Comparison of ENCODE assay signal across 33 mouse cellular contexts in the genomic region with DNA sequence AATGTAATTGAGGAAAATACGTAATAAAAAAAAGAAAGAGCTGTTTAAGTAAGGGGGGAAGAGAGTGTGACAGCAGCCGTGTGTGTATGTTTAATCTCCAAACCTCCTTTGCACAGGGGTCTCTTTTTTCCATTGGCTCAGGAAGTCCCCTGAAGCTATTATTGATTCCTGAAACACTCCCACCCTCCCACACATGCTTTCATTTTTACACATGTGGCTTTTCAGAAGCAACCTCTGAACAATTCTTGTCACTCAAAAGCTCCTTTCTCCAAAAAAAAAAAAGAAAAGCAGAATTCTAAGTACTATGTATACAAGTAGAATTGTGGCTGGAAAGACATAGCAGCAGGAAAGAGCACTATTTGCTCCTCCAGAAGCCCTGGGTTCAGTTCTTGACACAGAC. TPM values are rescaled to one million over a fixed set of nuclear protein-coding genes. Genes with fewer than 3 reads are reported as not detected.
"Had no signal": no experiment of that assay in that cellular context is flagged by ENCODE, and none has a peak within 500 bp of the region (broad histone marks: within the 10 kb centered on the region; RNA-seq: fewer than 3 reads in every experiment).

No protein-coding gene starts in this region.

- H3K27me3 ChIP-seq: limb, embryonic 12.5 days; limb, embryonic 13.5 days; limb, embryonic 15.5 days; liver, embryonic 12.5 days; liver, embryonic 13.5 days; liver, embryonic 15.5 days; lung, embryonic 15.5 days; midbrain, embryonic 12.5 days; midbrain, embryonic 13.5 days; midbrain, embryonic 15.5 days; neural tube, embryonic 12.5 days had no signal

- H3K9me3 ChIP-seq: limb, embryonic 10.5 days; limb, embryonic 12.5 days; limb, embryonic 13.5 days; limb, embryonic 15.5 days; liver, embryonic 12.5 days; liver, embryonic 13.5 days; liver, embryonic 15.5 days; lung, embryonic 15.5 days; megakaryocyte, embryonic 14.5 days; midbrain, embryonic 10.5 days; midbrain, embryonic 12.5 days; midbrain, embryonic 13.5 days; midbrain, embryonic 15.5 days; neural tube, embryonic 12.5 days had no signal

- H3K4me2 ChIP-seq: limb, embryonic 12.5 days; limb, embryonic 13.5 days; limb, embryonic 15.5 days; liver, embryonic 11.5 days; liver, embryonic 12.5 days; liver, embryonic 13.5 days; liver, embryonic 15.5 days; lung, embryonic 14.5 days; lung, embryonic 15.5 days; midbrain, embryonic 11.5 days; midbrain, embryonic 12.5 days; midbrain, embryonic 13.5 days; midbrain, embryonic 15.5 days; neural tube, embryonic 12.5 days had no signal

- H3K9ac ChIP-seq: limb, embryonic 12.5 days; limb, embryonic 13.5 days; limb, embryonic 15.5 days; liver, embryonic 12.5 days; liver, embryonic 13.5 days; liver, embryonic 14.5 days; liver, embryonic 15.5 days; liver, postnatal 0 days; lung, embryonic 14.5 days; lung, embryonic 15.5 days; midbrain, embryonic 12.5 days; midbrain, embryonic 13.5 days; midbrain, embryonic 15.5 days; neural tube, embryonic 12.5 days had no signal

- H3K36me3 ChIP-seq: limb, embryonic 12.5 days; limb, embryonic 15.5 days; liver, embryonic 13.5 days; liver, embryonic 15.5 days; lung, embryonic 15.5 days; midbrain, embryonic 12.5 days; midbrain, embryonic 15.5 days had no signal

- H3K27ac ChIP-seq: limb, embryonic 10.5 days; limb, embryonic 12.5 days; limb, embryonic 13.5 days; limb, embryonic 15.5 days; liver, embryonic 12.5 days; liver, embryonic 13.5 days; liver, embryonic 14.5 days; liver, embryonic 15.5 days; lung, embryonic 15.5 days; macrophage; midbrain, embryonic 10.5 days; midbrain, embryonic 12.5 days; midbrain, embryonic 13.5 days; midbrain, embryonic 15.5 days; neural tube, embryonic 12.5 days had no signal

- DNase-seq: left cerebral cortex, postnatal 4 days; liver; liver, embryonic 13.5 days; liver, postnatal 0 days; lung, adult 18-20 months; lung, adult 2 months; lung, embryonic 14.5 days; lung, postnatal 10 days; lung, postnatal 14 days; lung, postnatal 36 days; lung, postnatal 4 days; midbrain, embryonic 14.5 days had no signal

- H3K4me1 ChIP-seq: limb, embryonic 10.5 days; limb, embryonic 12.5 days; limb, embryonic 13.5 days; limb, embryonic 15.5 days; liver, embryonic 12.5 days; liver, embryonic 13.5 days; liver, embryonic 15.5 days; lung, embryonic 15.5 days; midbrain, embryonic 10.5 days; midbrain, embryonic 12.5 days; midbrain, embryonic 13.5 days; midbrain, embryonic 15.5 days; neural tube, embryonic 12.5 days had no signal

- H3K4me3 ChIP-seq: limb, embryonic 10.5 days; limb, embryonic 12.5 days; limb, embryonic 13.5 days; limb, embryonic 15.5 days; liver, embryonic 12.5 days; liver, embryonic 13.5 days; liver, embryonic 15.5 days; lung, embryonic 15.5 days; megakaryocyte, embryonic 14.5 days; midbrain, embryonic 10.5 days; midbrain, embryonic 12.5 days; midbrain, embryonic 13.5 days; midbrain, embryonic 15.5 days; myocyte; neural tube, embryonic 12.5 days had no signal

RNA-seq across cellular contexts. Expression of a gene that starts 52.9 kb away (rescaled TPM):
- total RNA-seq: liver, adult 2 months; monocyte, adult 5-6 weeks had no signal
- polyA plus RNA-seq: liver, adult 2 months; liver, embryonic 15.5 days; liver, embryonic 16.5 days; liver, postnatal 0 days; macrophage had no signal
